Mouse (Mus musculus): ENCODE results near the gene Fbxo46.
A peak's percentile ranks its signal among the peaks of the same experiment; 100 is the strongest.

Fbxo46 gene

DNA sequence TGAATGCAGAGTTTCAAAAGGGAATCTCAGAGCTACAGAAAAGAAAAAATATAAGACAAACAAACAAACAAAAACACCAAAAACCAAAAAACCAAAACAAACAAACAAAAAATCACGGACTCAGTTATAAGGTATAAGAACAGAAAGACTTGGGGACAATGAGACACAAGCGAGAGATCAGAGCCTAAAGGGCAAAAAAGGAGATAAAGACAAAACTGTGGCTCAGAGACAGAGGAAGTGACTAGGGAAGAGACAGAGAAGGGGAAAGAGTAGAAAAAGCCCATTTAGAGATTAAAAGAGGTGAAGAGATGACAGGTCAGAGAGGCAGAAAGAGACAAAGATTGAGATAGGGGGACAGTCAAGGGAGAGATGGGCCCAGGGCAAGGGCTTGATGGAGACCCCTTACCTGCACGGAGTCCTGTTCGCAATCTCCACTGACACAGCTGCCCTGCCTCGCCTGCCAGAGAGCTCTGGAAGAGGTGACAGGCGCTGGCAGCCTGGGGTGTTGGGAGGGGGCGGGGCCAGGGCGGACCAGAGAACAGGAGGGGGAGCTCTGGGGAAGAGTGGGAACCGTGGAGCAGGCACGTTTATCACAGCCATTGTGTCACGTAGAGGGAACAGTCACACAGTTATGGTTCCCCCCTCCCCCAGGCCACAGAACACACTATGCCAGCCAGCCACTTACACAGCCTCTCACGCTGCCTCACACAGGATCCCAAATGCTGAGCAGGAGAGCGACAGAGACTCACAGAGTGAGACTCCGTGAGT is 46.2 kb downstream of the Fbxo46 start, which contains the start of gene Gipr:
Gene Gipr, minus strand, starts transcription at position 472 of the 768 bp plus-strand sequence.
- no peak for DNase-seq (ENCODE audit: extremely low spot score, low spot score)

DNA sequence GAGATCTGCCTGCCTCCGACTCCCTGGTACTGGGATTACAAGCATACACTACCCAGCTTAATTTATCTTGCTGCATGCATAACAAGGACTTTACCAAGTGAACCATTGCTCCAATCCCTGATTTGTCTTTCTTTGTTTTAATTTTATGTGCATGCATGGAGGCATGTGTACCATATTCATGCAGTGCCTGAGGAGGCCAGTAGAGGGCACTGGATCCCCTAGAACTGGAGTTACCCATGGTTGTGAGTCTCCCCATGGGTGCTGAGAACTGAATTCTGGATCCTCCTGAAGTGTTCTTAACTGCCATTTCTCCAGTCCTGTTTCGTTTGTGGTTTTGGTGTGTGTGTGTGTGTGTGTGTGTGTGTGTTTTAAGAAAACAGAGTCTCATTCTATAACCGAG is 47.3 kb downstream of the Fbxo46 start:
- DNase-seq (ENCODE audit: extremely low spot score, low spot score), result no peak

GRCm38 (mm10) chr7:19169506-19169905 is 49.8 kb downstream of the Fbxo46 start:
- DNase-seq (ENCODE audit: extremely low spot score, low spot score), result no peak

DNA sequence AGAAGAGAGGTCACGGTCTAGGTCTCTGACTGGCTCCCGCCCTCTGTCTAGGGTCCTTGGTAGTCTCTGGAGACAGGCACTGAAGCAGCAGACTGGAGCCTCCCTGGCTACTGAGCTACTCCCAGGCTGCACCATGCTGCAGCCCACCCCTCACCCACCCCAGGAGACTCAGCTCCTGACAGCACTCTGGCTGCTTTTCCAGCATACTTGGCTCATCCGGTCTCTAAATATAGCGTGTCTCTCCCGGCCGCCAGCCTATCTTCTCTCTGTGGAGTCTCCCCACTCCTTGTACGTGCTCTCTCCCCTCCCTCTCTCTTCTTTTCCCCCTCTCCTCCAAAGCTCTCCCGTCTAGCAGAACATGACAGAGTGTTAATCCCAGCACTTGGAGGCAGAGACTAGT is 50.5 kb downstream of the Fbxo46 start:
- DNase-seq (ENCODE audit: extremely low spot score, low spot score), result no peak

DNA sequence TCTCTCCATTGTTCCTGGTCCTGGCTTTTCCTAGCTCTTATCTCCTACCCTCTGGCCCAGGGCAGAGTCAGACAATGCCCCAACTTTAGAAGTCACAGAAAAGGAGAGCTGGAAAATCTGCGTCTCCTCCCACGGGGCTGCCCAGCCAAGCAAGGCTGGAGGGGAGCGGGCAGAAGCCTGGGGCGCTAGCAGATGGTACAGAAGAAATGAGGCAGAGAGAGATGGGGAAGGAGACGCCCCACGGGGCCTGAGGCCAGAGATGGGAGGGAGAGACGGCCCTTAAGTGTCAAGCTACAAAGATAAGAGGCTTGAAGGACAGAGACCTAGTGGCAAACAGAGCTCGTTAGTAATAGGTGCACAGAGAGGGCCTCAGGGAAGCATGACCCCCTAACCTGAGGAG is 52.2 kb downstream of the Fbxo46 start:
- no peak for DNase-seq (ENCODE audit: extremely low spot score, low spot score)

DNA sequence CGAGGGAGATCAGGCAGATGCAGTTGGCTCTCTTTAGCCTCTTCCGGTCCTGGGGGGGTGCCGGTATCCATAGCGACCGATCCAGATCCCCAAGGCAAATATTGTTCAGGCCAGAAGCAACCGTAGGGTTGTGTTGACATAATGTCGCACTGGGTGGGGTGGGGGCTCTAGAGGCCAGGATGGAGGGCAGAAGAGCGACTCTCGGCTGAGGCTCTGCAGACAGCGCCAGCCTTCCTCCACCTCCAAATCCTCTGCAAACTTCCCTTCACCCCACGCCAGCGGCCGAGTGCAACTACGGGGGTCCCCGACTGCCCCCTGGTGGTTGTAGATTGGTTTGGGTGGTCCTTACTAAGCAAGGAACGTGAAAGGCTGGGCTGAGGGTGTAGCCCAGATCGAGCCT is 53.2 kb downstream of the Fbxo46 start:
- peak; percentile 92 for DNase-seq (ENCODE audit: extremely low spot score, low spot score)

GRCm38 (mm10) chr7:19175708-19176515 is 56.3 kb downstream of the Fbxo46 start, which contains the start of gene Eml2:
Eml2 (plus strand) TSS chr7:19176421.
- peak; percentile 40 for DNase-seq (ENCODE audit: extremely low spot score, low spot score)

DNA sequence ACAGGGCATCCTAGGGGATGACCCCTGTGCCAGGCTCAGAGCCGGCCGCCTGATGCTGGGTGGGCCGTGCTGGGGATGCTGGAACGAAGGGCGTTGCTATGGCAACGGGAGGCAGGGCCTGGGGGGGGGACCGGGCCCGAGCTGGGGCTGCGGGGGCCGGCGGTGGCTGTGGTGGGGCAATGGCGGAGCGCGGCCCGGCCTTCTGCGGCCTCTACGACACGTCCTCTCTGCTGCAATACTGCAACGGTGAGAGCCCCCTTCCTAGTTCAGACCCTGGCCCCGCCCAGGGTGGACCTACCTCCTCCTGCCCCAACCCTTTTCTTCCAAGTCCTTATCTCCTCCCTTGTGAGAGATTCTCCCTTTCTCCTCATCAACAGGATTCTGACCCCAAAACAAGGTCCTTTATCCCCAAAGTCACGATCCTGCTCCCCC is 56.9 kb downstream of the Fbxo46 start:
- DNase-seq (ENCODE audit: extremely low spot score, low spot score), result no peak

GRCm38 (mm10) chr7:19177216-19177615 is 57.6 kb downstream of the Fbxo46 start:
- DNase-seq (ENCODE audit: extremely low spot score, low spot score), result no peak

GRCm38 (mm10) chr7:19178035-19178434 is 58.4 kb downstream of the Fbxo46 start:
- no peak for DNase-seq (ENCODE audit: extremely low spot score, low spot score)

GRCm38 (mm10) chr7:19178443-19179092 is 58.9 kb downstream of the Fbxo46 start:
- peak; percentile 78 for DNase-seq (ENCODE audit: extremely low spot score, low spot score)

DNA sequence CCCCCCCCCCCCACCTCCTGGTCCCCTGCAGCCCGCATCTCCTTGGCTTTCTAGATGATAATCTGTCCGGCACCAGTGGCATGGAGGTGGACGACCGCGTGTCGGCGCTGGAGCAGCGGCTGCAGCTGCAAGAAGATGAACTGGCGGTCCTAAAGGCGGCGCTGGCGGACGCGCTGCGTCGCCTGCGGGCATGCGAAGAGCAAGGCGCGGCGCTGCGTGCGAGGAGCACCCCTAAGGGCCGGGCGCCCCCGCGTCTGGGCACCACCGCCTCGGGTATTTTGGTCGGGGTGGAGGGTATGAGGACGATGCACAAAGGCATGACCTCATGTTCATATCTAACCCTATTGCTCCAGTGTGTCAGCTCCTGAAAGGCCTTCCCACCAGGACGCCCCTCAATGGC is 59.5 kb downstream of the Fbxo46 start:
- peak; percentile 71 for DNase-seq (ENCODE audit: extremely low spot score, low spot score)

DNA sequence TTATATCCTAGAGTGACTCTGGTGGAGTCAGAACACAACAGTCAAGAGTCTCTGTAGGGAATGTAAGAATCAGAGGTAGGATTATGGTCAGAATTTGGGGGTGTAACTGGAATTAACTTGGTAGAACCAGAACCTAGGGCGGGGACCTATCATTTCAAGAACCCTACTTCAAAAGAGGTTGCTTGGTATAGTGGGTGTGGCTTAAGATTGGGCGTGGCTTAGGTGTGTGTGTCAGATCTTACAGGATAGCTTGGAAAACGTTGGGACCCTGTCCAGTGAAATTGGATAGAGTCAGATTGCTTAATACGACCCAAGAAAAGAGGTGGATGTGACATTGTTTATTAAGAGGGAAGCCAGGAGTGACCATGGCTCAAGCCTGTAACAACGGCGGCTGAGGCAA is 60.3 kb downstream of the Fbxo46 start:
- DNase-seq (ENCODE audit: extremely low spot score, low spot score), result no peak

DNA sequence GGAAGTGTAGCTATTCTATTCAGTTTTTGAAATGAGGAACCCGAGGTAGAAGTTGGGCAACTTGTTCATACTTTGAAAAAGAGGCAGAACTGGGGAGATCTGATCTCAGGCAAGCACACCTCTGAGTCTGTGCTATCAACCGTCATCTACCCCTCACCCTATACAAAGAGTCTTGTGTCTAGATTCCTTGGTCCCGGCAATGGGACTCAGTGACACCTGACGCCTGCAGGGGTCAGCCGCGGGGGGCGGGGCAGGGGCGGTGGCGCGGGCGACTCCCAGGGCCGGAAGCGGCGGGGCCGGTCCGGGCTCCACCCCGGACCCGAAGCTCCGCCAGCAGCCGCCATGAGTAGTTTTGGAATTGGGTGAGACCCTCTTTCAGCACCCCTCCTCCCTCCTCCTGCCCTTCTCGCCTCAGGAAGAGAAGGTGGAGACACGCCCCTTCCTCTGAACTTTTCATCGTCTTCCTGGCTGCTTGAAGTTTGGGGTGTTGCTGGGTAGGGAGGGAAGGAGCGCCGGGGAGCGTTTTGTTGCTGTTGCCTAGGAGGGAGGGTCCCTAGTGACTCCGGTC is 61.3 kb downstream of the Fbxo46 start:
- DNase-seq (ENCODE audit: extremely low spot score, low spot score), result peak; percentile 66

- DNase-seq (ENCODE audit: extremely low spot score, low spot score), result no peak
These were observed 64.6 kb downstream of the Fbxo46 start for GRCm38 (mm10) chr7:19184250-19184649.

- DNase-seq (ENCODE audit: extremely low spot score, low spot score), result no peak
These were observed 65.1 kb downstream of the Fbxo46 start for GRCm38 (mm10) chr7:19184758-19185157.
